Mouse (Mus musculus): Measurements from ENCODE around the gene Trim27.

The Trim27 gene

GRCm38 (mm10) chr13:21171600-21172150, 7.6 kb upstream of the Trim27 start:
- DNase-seq (ENCODE audit: extremely low read depth, insufficient read length, low spot score): peak; percentile 34

GRCm38 (mm10) chr13:21172241-21173027, 6.8 kb upstream of the Trim27 start:
- DNase-seq (ENCODE audit: extremely low read depth, insufficient read length, low spot score): peak; percentile 67

- peak; percentile 70 for DNase-seq (ENCODE audit: extremely low read depth, insufficient read length, low spot score)
Observed at GRCm38 (mm10) chr13:21173072-21173471, 6.2 kb upstream of the Trim27 start.

- DNase-seq (ENCODE audit: extremely low read depth, insufficient read length, low spot score): no peak
Observed at GRCm38 (mm10) chr13:21176733-21177132, 2.5 kb upstream of the Trim27 start.

- no peak for DNase-seq (ENCODE audit: extremely low read depth, insufficient read length, low spot score)
Observed at GRCm38 (mm10) chr13:21177657-21178056, 1.6 kb upstream of the Trim27 start.

GRCm38 (mm10) chr13:21178364-21178763, 881 bp upstream of the Trim27 start:
- no peak for DNase-seq (ENCODE audit: extremely low read depth, insufficient read length, low spot score)

GRCm38 (mm10) chr13:21179724-21180550, 692 bp downstream of the Trim27 start:
- DNase-seq (ENCODE audit: extremely low read depth, insufficient read length, low spot score): peak; percentile 92

GRCm38 (mm10) chr13:21180551-21181530, 1.6 kb downstream of the Trim27 start:
- peak; percentile 75 for DNase-seq (ENCODE audit: extremely low read depth, insufficient read length, low spot score)

- DNase-seq (ENCODE audit: extremely low read depth, insufficient read length, low spot score): no peak
Observed at GRCm38 (mm10) chr13:21181996-21182395, 2.8 kb downstream of the Trim27 start.

- DNase-seq (ENCODE audit: extremely low read depth, insufficient read length, low spot score): no peak
Observed at GRCm38 (mm10) chr13:21183066-21183465, 3.8 kb downstream of the Trim27 start.

GRCm38 (mm10) chr13:21183661-21184060, 4.4 kb downstream of the Trim27 start:
- DNase-seq (ENCODE audit: extremely low read depth, insufficient read length, low spot score): no peak

GRCm38 (mm10) chr13:21185521-21185920, 6.3 kb downstream of the Trim27 start:
- DNase-seq (ENCODE audit: extremely low read depth, insufficient read length, low spot score): no peak

GRCm38 (mm10) chr13:21195406-21196228, 16.4 kb downstream of the Trim27 start:
- DNase-seq (ENCODE audit: extremely low read depth, insufficient read length, low spot score): no peak

- no peak for DNase-seq (ENCODE audit: extremely low read depth, insufficient read length, low spot score)
Observed at GRCm38 (mm10) chr13:21197721-21198120, 18.5 kb downstream of the Trim27 start.

- no peak for DNase-seq (ENCODE audit: extremely low read depth, insufficient read length, low spot score)
Observed at GRCm38 (mm10) chr13:21198313-21198712, 19.1 kb downstream of the Trim27 start.

- no peak for DNase-seq (ENCODE audit: extremely low read depth, insufficient read length, low spot score)
Observed at GRCm38 (mm10) chr13:21199046-21200028, 20.1 kb downstream of the Trim27 start.

- DNase-seq (ENCODE audit: extremely low read depth, insufficient read length, low spot score): peak; percentile 84
Observed at GRCm38 (mm10) chr13:21200043-21200999, 21.1 kb downstream of the Trim27 start.

Data from 3134 (cell line).